Mouse (Mus musculus) sigmoid colon, adult 10 weeks (tissue): ENCODE measurements around the gene Gja4. TPM values are rescaled to one million over a fixed set of nuclear protein-coding genes. Genes with fewer than 3 reads are reported as not detected.

Experiments used
- polyA plus RNA-seq: library from polyadenylated mRNA; stranded (reverse); fragments of 350-450 nt; fragmentation: Illumina TruSeq; extraction: RNeasy Lipid Tissue Mini Kit (QIAGEN cat#74804); gene quantifications from one replicate; pipeline ENCODE4 v1.2.3, GENCODE M21; 2014; ENCODE audit warnings: low read depth, low replicate concordance

The Gja4 gene
- polyA plus RNA-seq = not detected

DNA sequence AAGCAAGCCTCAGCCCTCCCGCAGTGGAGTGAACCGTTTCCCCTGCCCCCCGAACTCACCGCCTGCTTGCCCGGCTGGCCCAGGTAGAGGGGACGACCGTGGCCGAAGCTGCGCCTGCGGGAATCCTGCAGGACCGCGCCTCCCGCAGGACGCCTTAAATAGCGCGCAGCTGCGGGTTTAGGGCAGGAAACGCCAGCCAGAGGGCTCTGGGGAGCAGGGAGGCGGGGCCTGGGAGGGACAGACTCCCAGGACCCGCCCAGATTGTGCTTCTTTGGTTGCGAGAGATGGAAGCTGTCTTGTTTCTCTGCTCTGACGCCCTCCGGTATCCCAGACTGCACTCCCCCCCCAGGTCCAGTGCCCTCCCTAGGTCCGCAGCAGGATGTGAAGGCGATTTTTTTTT, at the start of gene Gja4:
TSS of gene Gja4 (minus strand) at position 179 of the 400 bp plus-strand sequence.

DNA sequence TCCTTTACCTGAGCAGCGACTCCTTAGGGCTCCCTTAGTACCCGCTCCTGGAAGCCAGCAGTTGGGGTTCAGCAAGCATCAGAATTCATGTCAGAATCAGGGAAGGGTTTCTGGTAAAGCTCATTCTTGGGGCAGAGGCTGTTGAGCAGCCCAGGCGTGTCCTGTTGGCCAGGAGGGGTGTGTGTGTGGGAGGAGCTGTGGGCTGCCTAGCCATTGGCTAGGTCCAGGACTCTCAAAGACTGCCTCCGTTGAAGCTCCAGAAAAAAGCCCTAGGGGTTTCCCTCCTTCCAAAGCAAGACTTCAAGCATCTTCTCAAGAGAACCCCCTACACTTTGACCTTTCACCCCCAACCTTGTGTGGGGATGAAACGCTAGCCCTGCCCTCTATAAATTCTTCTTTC, 44.2 kb upstream of the Gja4 start, which contains the start of gene Gjb5:
TSS of gene Gjb5 (minus strand) at position 164 of the 400 bp plus-strand sequence.

DNA sequence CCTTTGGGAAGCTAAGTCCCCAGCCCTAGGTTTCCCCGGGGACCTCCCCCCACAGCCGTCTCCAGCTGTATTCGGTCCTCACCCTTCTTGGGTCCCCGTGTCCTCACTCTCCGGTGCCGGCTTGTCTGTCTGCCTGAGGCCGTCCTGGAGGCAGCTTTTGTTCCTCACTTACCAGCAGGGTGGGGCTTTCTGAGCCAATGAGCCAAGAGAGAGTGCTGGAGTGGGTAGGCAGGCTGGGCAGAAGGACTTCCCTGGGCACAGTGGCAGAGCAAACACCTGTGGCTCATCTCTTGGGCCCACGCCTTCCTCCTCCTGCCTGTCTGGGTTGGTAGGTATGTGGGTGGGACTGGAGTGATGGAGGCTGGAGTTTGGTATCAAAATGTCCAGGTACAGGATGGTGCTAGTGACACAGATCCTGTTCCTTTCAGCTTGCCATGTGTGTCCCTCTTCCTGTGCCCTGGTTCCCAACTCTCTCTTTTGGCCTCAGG, 40.2 kb upstream of the Gja4 start, which contains the start of gene Gjb4:
TSS of gene Gjb4 (minus strand) at position 131 of the 488 bp plus-strand sequence.

DNA sequence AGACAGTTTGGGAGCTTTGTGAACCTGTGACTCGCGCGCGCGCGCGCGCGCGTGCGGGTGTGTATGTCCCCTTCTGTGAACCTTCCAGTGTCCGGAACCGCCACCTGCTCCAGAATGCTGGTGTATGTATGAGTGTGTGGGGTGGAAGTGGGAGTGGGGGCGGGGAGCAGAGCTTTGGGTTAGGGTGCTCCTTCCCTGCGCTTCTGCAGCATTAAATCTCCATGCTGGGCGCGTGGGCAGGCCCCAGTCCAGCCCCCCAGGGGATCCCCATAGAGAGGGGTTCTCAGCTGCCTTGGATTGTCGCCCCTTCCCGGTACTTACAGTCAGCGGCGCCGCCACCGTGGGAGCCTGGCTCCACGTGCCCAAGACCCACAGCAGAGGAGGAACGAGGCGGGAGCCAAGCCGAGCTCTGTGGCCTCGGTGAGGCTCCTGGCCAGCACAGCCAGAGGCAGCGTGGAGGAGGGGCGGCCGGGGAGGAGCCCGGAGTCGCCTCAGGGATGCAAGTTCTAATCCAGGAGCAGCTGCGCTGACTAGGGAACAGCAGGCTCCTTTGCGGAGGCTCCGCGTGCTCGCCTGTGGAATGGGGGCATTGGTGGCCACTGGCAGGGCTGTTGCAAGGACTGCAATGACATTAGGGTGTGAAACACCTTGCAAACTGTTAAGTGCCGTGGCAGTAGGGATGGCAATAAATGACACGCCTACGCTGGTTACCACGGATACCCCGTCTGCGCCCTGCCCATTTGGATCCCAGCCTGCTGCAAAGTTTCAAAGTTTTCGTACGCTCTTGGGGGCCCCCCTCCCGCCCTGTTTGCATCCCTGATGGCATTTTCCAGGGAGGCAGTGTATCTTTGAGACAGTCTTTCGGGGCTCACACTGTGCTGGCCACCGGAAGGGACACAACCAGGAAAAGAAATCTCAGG, 16.6 kb upstream of the Gja4 start, which contains the start of gene Gjb3:
TSS of gene Gjb3 (minus strand) at position 664 of the 920 bp plus-strand sequence.

Other genes starting within 250 kb of the Gja4 start
- gene Zmym6, start 236.7 kb downstream of the Gja4 start, polyA plus RNA-seq = 75.0 TPM
- 24.6 TPM for gene Tmem35b, start 190.3 kb downstream of the Gja4 start, polyA plus RNA-seq
- gene Dlgap3, start 144.8 kb downstream of the Gja4 start, polyA plus RNA-seq = not detected
- 1.1 TPM for gene Smim12, start 70.3 kb downstream of the Gja4 start, polyA plus RNA-seq
- 4.0 TPM for gene Gjb3, start 16.8 kb upstream of the Gja4 start, polyA plus RNA-seq
- not detected for gene Gjb4, start 40.0 kb upstream of the Gja4 start, polyA plus RNA-seq
- gene Gjb5, start 44.1 kb upstream of the Gja4 start, polyA plus RNA-seq = 0.41 TPM